Mouse (Mus musculus) 416B (cell line): ENCODE measurements around the gene Ntm.

Source experiments
- DNase-seq: peaks from one replicate; pipeline ENCODE4 v3.0.0; 2011; ENCODE audit warnings: low read depth

Ntm gene

GRCm38 (mm10) chr9:29130717-29131292 is 832.1 kb downstream of the Ntm start:
- no peak for DNase-seq

DNA sequence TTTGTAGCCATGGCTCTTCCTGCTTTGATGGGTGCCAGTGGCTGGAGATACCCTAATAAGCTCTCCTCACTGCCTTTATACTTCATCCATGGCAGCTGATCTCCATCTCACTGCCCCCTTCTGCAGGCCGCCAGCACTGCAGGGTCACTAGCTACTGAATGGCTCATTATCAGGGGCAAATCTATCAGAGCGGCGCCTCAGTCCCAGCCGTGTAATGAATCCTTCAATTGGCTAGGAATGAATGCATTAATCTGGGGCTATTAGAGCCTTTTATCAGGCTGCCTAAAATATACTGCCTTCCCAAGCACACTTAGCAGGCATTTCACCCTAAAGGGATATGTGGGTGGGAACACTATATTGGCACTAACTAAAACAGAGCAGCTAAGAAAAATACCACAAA is 832.6 kb downstream of the Ntm start:
- DNase-seq = no peak

DNA sequence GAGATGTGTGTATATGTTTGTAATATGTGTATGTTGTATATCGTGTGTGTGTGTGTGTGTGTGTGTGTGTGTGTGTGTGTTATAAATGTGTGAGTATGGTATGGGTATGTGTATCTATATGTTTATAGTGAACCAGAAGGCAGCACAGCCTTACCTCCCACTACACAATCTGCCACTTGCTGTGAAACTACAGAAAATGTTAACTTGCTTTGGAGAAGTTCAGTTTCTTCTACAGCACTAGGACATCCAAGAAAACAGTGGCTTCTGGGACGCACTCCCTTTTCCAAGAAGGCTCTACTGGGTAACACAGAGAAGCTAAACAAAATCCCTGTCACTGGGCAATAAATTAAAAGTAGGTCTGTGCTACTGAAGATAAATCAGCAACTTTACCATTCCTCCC is 834.5 kb downstream of the Ntm start:
- DNase-seq = no peak

DNA sequence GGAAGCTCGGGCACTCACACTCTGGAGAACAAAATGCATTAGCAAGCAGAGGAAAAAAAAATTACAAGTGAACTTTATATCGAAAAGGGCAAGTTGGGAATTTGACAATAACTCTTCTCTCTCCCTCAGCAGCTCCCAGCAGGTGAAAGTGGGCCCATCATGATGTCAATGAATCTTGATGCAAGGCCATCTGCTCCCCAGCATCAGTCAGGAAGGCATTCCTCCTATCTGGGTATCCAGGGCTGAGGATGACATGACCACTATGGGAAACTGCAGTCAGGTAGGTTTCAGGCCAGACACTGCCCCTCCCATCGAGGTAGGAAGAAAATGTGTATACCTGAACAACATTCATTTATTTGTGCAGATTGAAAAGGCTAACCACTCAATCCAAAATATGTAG is 838.5 kb downstream of the Ntm start:
- DNase-seq = no peak

DNA sequence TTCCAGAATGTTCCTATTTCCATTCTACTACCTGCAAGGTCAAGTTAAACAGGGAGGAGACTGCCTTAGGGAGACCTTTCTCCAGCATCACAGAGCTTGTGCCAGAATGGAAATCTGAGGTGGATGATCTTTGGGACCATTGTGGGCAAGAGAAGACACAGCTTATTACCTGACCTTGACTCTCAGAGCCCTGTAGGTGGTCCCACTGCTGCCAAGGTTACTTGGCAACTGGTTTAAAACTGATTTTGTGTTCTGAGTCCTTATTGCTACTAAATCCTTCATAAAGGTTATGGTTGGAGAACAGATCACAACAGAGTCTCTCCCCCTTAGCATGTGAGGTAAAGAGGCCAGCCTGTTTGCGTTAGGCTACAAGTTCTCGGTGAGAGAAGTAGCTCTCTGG is 839.1 kb downstream of the Ntm start:
- no peak for DNase-seq

DNA sequence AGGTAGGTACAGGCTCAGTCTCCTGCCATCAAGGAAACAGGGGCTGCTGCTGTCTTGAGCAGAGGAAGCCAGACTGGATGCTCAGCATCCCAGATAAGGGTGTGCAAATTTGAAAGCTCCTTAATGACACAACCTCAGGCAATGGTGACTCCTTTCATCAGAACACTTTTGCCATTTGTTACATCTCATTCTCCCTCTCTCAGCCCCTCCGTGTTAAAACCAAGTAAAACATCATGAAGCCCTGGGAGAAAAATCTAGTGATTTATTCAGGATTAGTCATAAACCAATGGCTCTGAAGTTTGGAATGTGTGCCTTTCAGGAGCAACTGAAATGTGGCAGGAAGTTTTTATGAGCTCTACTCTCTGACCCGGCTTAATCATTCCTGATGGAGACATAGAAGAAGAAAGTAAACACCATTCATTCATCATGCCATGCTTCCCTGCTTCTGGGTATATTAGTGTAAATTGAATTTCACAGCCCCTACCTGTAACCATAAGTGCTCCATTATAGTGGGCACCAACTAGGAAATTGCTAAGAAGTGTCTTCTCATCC is 845.3 kb downstream of the Ntm start:
- no peak for DNase-seq

GRCm38 (mm10) chr9:29115337-29115736 is 847.6 kb downstream of the Ntm start:
- DNase-seq = no peak

DNA sequence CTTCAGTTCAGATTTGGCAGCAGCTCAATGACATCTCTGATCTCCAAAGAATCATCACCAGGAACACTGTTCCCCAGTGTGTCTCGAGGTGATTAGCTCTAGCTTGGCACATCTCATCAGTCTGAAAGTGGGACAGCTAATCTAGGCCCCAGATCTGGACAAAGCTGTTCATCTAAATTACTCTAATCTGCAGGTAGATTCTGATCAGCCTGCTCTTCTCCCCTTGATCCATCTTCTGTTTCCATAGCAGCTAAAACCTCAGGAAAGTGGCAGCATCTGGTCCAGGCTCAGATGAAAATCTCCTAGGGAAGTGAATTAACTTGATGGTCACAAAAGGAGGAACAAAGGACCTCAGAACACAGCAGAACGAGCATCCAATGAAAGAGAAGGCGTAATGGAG is 856.2 kb downstream of the Ntm start:
- DNase-seq = no peak

DNA sequence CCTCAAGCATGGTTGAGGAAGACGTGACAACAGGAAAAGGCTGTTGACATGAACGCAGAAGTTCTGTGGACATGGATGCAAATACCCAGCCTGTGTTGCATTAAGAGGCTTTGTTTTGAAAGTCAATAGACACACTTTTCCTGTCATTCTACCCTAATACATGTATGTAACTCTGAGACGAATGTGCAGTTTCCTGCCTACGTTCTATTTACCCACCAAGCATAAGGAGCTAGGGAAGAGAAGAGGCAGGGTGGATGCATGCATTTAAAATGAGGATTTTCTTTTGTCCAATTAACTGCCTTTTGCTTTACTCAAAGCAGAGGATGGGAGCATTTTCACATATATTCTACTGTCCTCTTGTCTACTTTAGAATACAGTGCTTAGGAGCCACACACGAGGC is 858.5 kb downstream of the Ntm start:
- DNase-seq = no peak

DNA sequence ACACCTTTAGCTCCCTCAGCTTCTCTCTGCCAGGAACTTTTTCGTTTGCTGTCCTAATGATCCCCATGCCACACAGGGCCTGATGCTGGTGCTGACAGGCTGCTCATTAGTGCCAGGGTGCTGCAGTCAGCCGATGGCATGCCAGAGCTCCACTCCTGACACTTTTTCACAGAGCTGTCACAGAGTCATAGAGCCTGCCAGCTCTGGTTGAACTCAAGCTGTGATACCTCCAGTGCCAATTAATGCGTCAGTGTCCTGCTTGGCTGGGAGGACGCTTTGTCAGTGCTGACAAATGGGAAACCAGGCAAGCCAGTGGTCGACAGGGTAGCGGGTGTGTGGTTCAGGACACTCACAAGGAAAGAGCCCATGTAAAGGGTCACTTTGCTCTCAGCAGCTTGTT is 858.9 kb downstream of the Ntm start:
- DNase-seq = no peak

- DNase-seq = no peak
Measured at GRCm38 (mm10) chr9:29100624-29101023, 862.3 kb downstream of the Ntm start.

DNA sequence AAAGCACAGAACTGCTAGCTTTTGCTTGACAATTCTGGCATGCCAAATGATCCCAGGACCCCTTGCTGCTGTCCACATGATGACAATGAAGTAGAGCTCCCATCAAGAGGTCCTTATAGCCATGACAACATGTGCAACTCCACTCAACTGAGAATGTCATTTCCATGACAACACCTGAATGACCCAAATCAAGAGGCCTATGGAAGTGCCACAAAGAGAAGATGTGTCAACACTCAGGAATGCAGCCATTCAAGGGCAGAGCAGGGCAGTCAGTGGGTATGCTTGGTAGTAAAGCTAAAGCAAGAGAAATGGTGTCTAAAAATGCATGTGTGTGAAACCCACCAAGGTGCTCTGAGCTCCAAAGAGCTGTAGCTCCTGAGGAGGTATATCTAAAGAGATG is 870.5 kb downstream of the Ntm start:
- no peak for DNase-seq

GRCm38 (mm10) chr9:29088657-29089056 is 874.3 kb downstream of the Ntm start:
- DNase-seq = no peak

DNA sequence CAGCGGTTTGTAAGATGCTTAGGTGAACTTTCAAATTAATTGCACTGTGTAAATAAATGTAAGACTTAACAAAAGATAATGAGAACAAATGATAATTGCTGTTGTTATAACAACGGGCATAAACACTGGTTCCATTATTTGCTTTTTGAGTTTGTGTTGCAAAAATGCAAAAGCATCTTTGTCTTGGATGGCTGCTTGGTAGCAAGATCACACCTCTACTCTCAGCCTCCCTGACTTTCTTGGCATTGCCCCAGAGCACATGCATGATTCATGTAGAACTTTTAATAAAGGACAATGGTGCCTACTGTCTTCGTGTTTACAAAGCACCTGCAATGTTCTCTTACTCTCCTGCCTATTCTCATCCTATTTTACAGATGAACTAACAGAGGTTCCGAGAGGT is 875.3 kb downstream of the Ntm start:
- no peak for DNase-seq

DNA sequence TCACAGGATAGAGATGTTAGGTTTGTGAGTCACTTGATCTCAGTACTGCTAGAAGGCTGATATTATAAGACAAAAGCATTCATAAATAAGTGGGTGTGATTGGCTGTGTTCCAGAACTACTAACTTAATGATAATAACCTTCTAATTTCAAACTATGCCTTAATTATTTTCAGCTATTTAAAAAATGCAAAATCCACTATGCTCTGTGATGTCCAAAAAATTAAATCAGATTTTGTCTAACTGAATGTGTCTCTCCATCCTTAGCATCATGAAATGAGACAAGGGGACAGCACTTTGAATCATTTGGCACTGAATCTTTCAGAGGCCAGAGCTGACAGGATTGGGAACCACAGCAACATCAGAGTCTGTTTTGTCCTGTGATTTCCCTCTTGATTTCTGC is 875.8 kb downstream of the Ntm start:
- DNase-seq = no peak

- no peak for DNase-seq
Measured at GRCm38 (mm10) chr9:29075924-29076577, 886.9 kb downstream of the Ntm start.

- no peak for DNase-seq
Measured at GRCm38 (mm10) chr9:29075243-29075642, 887.7 kb downstream of the Ntm start.

DNA sequence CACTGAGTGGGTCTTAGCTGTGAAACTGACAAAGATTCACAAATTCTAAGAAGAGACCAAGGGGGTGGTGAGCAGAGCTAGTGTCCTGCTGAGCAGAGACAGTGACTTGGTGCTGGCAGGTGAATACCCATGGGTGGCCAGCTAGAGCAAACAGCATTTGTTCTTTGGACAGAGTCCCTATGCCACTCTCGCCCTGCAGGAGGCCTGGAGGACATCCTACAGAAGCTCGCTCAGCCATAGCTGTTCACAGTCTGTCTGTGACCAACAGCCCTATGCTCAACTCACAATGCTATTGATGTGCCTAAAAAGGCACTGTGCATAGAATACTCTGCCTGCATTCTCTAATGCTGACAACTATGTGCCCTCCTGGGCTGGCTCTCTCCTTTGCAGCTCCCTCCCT is 888.4 kb downstream of the Ntm start:
- no peak for DNase-seq

- DNase-seq = no peak
Measured at GRCm38 (mm10) chr9:29071997-29072396, 890.9 kb downstream of the Ntm start.

DNA sequence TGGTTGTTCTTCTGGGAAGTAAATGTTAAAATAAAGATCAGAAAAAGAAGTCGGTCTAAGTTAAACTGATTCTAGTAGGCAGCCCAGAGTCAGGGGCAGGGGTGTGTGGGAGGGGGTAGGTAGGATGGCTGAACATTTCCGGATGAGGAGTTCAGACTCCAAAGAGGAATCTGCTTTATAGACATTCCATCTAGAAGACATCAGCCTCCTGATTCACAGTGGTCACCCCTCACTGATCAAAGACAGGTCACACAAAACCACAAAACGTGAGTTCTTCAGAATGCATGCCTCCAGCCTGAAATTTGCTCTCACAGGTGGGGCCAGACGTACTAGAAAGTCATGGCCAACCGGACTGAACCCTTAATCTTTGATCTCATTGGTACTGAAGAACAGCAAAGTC is 895.4 kb downstream of the Ntm start:
- no peak for DNase-seq

DNA sequence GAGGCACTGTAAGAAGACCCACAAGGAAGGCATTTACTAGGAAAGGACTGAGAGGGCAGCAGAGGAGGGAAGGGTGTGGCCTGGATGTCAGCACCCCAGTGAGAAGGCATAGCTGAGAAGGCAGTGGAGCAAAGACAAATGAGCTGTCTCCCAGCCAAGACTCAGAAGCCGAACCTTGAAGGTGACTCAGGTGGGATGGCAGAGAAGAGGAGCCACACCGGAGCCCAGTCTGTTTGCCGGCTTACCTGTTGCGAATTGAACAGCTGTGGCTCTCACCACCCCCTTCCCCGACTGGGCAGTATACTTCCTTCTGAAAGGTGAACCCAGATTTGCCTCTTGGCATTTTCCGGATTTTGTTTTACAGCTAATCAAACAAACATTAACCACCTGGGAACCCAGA is 902.6 kb downstream of the Ntm start:
- DNase-seq = no peak

DNA sequence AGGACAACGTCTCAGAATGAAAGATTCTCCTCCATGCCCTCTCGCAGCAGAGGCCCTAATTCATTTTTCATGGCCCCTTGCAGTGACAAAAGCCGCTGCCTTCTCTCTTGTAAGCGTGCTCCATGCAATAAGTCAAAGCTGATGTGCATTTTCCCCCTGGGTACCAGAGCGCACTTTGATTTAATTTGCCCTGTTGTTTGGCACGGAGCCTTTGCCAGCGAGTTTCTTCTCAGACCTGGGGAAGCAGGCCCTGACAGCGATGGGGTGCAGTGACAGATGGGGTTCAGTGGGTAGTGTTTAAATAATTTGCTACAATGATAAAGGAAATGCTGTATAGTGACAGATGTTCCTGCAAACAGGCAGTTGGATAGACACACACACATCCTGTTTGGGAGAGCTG is 904.1 kb downstream of the Ntm start:
- no peak for DNase-seq

- DNase-seq = no peak
Measured at GRCm38 (mm10) chr9:29055637-29056036, 907.3 kb downstream of the Ntm start.

- DNase-seq = no peak
Measured at GRCm38 (mm10) chr9:29036466-29036865, 926.5 kb downstream of the Ntm start.
